Mouse (Mus musculus) brown adipose tissue, adult 24 weeks (tissue): ENCODE data around the gene Mrps18a. TPM values are rescaled to one million over a fixed set of nuclear protein-coding genes. Genes with fewer than 3 reads are reported as not detected.

Experiments
- H3K27ac ChIP-seq: fragments of 200-500 bp; replicated peaks from 2 replicates; pipeline ENCODE4 v1.5.1; 2012; ENCODE audit warnings: low read depth, mild to moderate bottlenecking, low read length
- H3K4me1 ChIP-seq: fragments of 200-500 bp; 2 replicates; pipeline ENCODE4 v1.6.1; 2012; ENCODE audit warnings: low read length, mixed read lengths; ENCODE audit not compliant: control insufficient read depth, insufficient read depth, insufficient read length
- H3K4me3 ChIP-seq: fragments of 200-500 bp; 2 replicates; pipeline ENCODE4 v1.5.1; 2012; ENCODE audit warnings: low read depth, mild to moderate bottlenecking, low read length, moderate library complexity; ENCODE audit not compliant: insufficient read depth
- polyA plus RNA-seq: library from polyadenylated mRNA; stranded (reverse); fragments of >200 nt; gene quantifications from 2 replicates; pipeline ENCODE4 v1.2.4, GENCODE M21; 2012; ENCODE audit not compliant: missing spikeins, insufficient read depth, insufficient read length

Gene Mrps18a
- 113 and 150 TPM in 2 replicates for polyA plus RNA-seq

DNA sequence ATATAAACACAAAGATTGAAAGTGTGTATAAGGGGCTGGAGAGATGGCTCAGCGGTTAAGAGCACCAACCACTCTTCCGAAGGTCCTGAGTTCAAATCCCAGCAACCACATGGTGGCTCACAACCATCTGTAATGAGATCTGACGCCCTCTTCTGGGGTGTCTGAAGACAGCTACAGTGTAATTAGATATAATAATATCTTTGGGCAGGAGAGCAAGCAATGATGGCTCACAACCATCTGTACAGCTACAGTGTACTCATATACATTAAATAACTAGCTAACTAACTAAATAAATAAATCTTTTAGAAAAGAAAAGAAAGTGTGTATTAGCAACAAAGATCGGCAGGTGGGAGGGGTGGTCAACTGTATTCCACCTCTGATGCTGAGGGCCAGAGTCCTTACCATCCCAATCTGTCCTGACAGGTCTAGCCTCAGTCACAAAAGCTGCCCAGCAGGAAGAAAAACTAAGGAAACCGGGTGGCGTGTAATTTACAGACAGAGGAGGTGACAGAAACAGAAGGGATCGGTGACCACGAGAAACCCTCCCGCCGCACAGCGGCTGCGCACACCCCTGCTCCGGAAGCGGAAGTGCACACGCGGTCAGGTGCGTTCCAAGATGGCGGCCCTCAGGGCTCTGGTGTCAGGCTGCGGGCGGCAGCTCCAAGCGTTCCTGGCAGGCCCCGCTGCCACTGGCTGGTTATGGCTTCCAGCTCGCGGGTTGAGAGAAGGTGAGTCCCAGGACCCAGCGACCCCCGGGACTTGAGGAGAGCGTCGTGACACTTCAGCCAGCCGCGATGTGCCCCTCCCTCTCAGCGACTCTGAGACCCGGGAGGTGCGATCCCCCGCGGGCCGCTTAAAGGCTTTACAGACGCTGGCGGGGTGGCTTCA, at the start of gene Mrps18a:
Gene Mrps18a, plus strand, starts transcription at position 585 of the 888 bp plus-strand sequence.
- no peaks in the 10 kb centered on the region for H3K4me1 ChIP-seq
- peak within 1 kb of the TSS; percentile 99 for H3K4me3 ChIP-seq
- peak within 1 kb of the TSS; percentile 87 for H3K27ac ChIP-seq

DNA sequence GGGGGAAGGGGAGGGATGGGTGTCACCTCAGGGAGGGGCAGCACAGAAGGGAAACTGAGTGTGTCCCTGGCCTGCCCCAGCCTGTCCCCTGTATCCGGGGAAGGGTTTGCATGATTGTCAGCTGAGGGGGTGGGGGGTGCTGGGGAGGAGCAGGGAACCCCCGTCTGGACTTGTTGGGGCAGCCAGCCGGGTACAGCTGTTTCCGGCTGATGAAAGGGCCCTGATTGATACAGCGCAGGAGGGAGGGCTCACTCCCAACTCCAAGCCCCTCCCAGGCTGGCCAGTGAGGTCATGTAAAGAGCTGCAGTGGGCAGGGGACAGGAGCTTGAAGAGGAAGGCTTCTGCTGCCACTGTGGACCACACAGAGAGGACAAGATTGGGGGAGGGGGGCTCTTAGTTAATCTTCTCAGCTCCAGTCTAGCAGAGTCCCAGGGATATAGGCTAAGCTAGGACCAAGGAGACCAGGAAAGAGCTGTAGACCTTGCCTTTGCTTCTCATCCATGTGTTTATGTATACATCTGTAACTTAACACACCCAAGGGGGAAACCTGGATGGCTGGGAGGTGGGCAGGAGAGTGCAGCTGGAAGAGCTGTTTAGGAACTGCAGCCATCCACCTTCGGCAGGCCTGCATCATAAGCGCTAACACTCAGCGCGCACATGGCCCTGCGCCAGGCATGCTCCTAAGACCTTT, 47.4 kb upstream of the Mrps18a start:
- H3K27ac ChIP-seq, result no peak overlapping the region

DNA sequence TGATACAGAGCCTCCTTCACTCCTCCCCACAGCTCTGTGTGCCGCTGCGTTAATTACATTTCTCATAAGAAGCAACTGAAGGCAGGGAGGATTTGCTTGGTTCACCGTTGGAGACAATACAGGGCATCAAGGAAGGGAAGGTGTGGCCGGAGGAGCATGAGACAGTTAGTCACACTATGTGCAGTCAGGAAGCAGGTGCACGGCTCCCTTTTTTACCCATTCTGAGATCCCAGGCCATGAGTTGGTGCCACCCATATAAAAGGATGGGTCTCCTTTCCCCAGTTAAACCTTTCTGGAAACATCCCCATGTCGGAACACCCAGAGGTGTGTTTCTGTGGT, 46.8 kb upstream of the Mrps18a start:
- Histone ChIP-seq H3K4me3 (no peak overlapping the region), H3K4me1 (no peaks in the 10 kb centered on the region), H3K27ac (no peak overlapping the region)

More for the DNA sequence above, 47.4 kb upstream of the Mrps18a start:
- Histone ChIP-seq H3K4me1 (no peaks in the 10 kb centered on the region), H3K4me3 (no peak overlapping the region)

DNA sequence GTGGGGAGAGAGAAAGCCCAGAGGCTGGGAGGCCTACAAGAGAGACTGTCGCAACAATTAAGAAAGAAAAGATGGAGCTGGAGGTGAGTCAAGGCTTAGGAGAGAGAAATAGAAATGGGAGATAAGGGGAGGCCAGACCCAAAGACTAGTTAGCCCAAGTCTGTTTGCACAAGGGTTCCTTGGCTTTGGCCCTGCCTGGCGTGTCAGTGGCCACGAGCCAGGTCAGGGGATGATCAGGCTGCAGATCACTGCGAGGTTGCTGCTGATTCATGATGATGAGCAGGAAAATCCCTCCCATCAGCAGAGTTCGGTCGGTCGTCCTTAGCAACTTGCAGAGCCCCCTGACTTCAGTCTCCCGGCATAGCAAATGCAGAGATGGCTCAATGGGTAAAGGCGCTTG, 40.7 kb upstream of the Mrps18a start:
- Histone ChIP-seq H3K4me1 (0 out of 2 replicates have a peak, but pooled peaks cover 4% of the 10 kb centered on the region), H3K4me3 (no peak overlapping the region), H3K27ac (no peak overlapping the region)

DNA sequence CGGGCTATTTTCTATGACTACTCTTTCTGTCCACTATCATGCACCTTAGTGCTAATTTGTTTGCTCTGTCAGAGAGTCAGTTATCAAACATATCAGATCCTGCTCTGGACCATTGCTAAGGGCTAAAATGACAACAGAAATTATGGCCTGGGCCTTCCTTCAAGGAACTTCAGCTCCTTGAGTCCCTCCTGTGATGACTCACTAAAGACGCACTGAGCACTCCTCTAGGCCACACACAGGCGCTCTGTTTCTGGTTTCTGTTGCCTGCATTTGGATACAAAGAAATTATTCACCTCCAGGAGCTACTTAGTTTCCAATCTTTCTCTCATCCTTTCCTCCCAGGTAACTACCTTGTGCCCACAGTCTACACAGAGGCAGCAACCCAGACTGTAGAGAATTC, 39.3 kb upstream of the Mrps18a start:
- Histone ChIP-seq H3K27ac (no peak overlapping the region), H3K4me1 (0 out of 2 replicates have a peak, but pooled peaks cover 4% of the 10 kb centered on the region), H3K4me3 (no peak overlapping the region)

DNA sequence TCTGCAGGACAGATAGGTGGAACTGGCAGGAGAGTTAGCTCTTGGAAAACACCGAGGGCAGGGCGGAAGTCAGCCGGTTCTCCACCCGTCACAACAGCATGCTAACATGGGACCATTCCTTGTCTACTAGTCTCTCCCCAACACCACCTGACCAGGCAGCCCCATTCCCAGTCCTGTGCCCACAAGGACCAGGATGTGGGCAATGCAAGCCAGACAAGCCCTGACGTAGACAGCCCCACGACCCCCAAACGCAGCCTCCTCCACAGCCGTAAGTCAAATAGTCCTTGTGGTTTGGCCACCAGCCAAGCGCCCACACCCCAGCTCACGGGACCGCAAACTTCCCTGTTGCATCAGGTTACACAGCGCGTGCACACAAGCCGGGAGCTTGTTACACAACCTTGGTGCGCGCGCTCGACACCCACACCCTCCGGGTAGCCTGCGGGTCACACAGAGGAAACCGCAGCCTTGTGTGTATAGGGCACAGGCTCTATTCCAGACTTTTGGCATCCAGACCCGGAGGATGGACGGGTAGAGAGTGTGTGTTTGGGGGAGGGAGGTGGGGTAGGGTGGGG, 37.0 kb upstream of the Mrps18a start:
- 0 out of 2 replicates have a peak, but pooled peaks cover 4% of the 10 kb centered on the region for H3K4me1 ChIP-seq
- 0 out of 2 replicates have a peak overlapping the region, but pooled peaks have one; percentile 8 for H3K4me3 ChIP-seq
- no peak overlapping the region for H3K27ac ChIP-seq

DNA sequence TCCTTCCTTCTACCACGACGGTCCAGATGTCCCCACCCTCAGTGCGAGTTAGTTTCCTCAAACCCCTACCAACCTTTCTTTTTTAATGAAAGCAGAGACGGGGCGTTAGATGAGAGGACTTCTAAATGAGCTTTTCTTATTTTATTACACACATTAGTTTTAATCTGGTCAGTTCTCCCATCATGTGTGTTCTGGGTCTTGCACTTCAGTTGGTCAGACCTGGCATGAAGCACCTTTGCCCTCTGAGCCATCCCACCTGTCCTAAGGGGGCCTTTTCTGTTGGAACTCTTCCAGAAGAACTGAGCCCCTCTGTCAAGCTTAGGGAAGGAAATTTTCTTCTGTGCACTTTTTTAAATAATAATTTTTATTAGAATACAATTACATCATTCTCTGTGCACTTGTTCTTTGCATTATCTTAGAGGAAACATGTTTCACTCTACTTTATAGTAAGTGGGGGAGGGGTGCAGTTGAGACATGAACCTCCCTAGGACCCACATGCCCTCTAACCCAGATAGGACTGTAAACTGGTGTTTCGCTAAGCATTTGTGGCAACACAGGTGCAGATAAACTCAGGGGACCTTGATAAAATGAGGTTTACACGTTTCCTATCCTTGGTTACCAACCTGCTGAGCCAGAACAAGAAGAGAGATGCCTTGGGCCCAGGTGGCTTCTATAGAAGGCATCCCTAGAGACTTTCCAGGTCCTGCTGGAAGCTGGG, 36.2 kb upstream of the Mrps18a start:
- no peak overlapping the region for H3K27ac ChIP-seq
- H3K4me3 ChIP-seq, result no peak overlapping the region
- H3K4me1 ChIP-seq, result 0 out of 2 replicates have a peak, but pooled peaks cover 4% of the 10 kb centered on the region

DNA sequence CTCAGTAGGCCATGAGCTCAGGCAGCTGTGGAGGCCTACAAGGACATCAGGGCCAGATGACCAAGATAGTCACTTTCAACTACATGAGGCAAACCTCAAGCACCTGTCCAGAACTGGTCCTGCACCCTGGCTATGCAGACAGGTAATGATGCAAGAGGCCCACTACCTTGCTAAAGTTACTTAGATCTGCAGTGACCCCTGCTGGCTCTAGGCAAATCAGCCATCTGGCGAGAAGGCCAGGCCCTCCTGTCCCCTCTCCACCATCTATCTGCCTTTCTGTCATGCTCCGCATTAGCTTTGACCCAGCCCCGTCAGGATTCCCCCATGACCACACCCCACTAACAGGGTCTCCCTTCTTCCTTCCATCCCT, 35.7 kb upstream of the Mrps18a start:
- no peak overlapping the region for H3K4me3 ChIP-seq
- H3K27ac ChIP-seq, result no peak overlapping the region
- H3K4me1 ChIP-seq, result 0 out of 2 replicates have a peak, but pooled peaks cover 4% of the 10 kb centered on the region

DNA sequence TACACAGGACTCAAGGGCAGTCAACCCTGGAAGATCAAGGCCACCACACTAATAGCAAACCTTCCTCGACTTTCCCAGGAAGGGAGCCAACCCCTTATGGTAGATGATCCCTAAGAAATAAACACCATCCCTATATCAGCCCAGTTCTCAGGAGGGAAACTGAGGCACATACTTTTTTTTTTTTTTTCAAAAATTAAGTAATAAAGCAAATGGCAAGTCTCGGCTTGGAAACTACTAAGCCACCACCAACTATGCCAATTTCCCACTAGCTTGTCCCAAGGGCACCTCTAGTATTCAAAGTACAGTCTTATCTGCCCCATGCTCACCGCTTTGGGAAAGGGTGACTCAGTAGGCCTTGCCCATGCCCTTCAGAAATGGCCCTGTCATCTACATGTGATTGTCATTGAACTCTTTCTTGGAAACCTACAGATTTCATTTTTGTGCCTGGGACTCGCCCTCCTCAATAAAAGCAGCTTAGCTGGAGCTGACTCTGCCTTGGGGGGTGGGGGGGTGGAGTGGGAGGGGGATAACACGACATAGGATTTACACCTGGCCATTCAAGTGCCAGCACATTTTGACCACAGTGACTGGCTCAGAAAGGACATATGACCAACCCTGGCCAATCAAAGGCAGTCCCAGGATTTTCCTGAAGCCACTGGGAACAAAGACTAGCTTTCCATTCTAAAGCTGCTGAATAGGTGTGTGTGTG, 35.1 kb upstream of the Mrps18a start:
- Histone ChIP-seq H3K4me1 (0 out of 2 replicates have a peak, but pooled peaks cover 4% of the 10 kb centered on the region), H3K4me3 (no peak overlapping the region), H3K27ac (no peak overlapping the region)

DNA sequence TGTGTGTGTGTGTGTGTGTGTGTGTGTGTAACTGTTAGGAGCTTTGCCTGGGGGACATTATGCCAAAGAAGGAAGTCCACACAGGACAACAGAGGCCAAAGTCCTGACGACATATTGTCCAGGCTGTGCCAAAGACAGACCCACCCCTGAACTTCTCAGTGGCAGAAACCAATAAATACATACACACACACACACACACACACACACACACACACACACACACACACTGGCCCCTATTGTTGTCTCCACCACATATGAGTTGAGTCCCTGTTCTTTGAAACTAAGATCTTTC, 34.6 kb upstream of the Mrps18a start:
- no peak overlapping the region for H3K27ac ChIP-seq
- 0 out of 2 replicates have a peak, but pooled peaks cover 4% of the 10 kb centered on the region for H3K4me1 ChIP-seq
- no peak overlapping the region for H3K4me3 ChIP-seq

DNA sequence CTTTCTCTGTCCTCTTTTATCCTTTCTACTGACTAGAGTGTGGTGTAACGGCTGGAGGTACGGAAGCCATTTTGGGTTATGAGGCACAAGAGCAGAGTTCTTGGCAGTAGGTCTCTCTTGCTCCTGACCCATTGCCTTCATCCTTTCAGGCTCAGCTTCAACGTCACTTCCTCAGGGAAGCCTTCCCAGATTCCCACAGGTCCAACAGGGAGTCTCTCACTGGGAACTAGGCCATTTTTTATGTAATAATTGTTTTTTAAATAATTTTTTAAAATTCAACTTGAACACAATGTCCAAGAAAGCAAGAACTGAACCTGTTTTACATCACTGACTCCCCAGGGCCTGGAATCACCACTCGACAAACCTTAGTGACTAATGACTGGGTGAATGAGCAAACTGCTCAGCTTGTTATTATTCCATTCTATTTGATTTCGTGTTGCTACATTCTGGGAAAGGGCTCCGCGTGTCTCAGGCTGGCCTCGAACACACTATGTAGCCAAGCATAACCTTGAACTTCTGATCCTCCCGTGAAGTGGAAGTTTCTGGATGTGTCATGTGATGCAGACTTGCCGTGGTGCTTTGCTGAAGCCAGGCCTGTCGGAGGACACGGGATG, 32.8 kb upstream of the Mrps18a start:
- H3K27ac ChIP-seq, result no peak overlapping the region
- no peak overlapping the region for H3K4me3 ChIP-seq
- H3K4me1 ChIP-seq, result 0 out of 2 replicates have a peak, but pooled peaks cover 4% of the 10 kb centered on the region

DNA sequence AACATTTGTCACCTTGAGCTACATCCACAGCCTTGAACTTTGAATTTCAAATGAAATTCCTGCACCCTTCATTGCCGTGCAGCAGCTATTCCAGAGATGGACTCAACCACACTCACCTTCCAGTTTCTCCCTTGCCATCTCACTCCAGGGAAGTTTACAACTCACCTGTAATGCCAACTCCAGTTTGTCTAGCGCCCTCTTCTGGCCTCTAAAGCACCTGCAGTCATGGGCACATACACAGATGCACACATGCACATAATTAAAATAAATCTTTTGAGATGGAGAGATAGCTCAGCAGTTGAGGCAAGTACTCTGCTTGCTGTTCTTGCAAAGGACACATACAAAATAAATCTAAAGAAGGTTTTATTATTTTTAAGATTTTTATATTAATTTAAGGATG, 31.7 kb upstream of the Mrps18a start:
- H3K4me3 ChIP-seq, result no peak overlapping the region
- no peak overlapping the region for H3K27ac ChIP-seq
- no peaks in the 10 kb centered on the region for H3K4me1 ChIP-seq

DNA sequence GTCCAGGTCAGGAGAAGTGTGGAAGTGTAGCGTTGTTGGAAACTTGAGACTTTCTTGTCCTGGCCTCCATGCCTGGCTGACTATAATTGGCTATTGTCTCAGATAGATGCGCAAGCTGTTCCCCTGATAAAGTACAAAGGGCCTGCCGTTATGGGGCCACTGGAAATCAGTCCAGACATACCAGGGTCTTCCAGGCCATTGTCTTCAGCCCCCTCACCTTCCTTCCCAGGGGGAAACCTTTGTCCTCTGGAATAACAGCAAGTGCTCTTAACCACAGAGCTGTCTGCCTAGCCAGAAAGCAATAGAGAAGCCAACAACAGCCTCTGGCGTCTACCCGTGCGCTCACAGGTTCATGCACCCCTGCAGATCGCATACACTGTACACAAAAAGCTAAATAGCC, 30.4 kb upstream of the Mrps18a start:
- H3K4me1 ChIP-seq, result no peaks in the 10 kb centered on the region

DNA sequence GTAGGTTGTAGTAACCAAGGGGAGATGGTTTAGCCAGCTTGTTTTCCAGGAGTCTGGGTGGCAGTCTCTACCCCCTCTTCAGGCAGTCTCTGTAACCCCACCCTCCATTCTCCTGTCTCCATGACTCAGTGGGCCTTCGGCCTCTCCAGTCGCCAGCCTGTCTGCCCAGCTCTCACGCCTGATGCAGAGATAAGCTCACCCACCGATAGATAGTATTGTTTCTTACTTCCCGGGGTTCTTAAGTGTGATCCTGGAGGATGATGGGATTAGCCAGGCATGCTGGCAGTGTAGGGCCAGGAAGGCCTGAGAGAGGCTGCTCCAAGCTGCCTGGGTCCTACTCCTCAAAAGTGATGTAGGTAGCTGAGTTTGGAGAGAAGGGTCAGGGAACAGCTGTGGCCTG, 29.7 kb upstream of the Mrps18a start:
- Histone ChIP-seq H3K27ac (0 out of 2 replicates have a peak overlapping the region, but pooled peaks have one; percentile 15), H3K4me3 (no peak overlapping the region), H3K4me1 (no peaks in the 10 kb centered on the region)

More for the DNA sequence above, 30.4 kb upstream of the Mrps18a start:
- Histone ChIP-seq H3K4me3 (no peak overlapping the region), H3K27ac (no peak overlapping the region)
